Mouse (Mus musculus): ENCODE data around the gene Kctd6. TPM values are rescaled to one million over a fixed set of nuclear protein-coding genes. Genes with fewer than 3 reads are reported as not detected.

Kctd6 gene
- polyA plus RNA-seq (2012; rRNA removed; ENCODE audit: low replicate concordance), result 10.2 and 14.4 TPM in 2 replicates

DNA sequence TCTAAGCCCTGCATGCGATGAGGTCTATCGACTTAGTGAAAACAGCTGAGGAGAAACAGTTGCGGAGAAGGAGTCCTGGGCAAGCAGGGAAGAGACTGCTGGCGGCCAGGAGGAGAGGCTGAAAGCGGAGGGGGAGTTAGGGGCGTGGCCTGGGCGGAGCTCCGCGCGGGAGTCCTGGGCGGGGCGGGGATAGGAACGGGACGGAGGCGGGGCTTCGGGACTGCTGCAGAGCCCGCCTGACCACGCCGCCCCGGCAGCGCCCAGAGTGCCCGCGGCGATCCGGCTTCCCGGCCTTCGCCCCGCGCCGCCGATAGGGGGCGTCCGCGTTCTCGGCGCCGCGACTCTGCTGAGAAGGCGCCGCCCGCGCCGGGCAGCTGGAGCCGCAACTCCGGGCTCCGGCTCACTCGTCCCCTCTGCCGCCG is at the start of gene Kctd6:
TSS of gene Kctd6 (plus strand) at position 338 of the 422 bp plus-strand sequence.

DNA sequence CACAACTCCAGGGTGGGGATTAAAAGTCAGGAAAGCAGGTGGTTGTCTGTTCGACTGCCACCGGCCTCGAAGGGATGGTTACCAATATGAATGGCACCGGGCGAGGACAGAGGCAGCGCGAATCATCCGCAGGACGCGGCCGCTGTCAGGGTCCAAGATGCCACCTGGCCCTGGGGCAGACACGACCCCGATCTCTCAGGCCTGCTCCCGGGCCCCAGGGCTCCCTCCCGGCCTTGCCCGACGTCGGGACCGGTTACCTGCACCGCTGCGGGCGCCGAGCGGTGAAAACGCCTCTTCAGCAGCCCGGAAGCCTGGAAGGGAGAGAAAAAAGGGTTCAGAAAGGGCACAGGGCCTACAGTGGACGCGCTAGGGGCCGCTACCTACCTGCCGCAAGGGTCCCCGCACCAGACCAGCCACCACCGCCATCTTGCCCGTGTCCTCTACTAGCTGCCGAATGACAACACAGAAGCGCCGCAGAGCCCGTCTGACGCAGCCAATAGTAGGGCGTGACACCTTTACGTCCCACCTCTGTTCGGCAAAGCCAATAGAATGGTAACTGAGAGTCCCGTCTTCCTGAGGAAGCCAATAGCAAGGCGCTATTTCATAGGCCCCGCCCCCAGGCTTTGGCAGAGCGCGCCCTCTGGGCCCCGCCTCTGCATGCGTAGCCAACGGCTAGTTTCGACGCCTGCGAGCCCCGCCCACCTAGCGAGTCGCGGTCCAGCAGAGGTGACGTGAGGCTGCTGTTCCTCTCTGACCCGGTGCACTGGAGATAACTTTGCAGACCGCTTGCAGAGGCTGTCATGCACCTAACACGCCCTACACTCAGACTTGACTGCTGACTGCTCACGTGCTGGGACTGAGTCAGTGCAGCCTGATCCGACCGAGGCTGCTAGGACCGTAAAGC is 41.2 kb upstream of the Kctd6 start, which contains the start of gene Pdhb:
TSS of gene Pdhb (minus strand) at position 519 of the 904 bp plus-strand sequence.

DNA sequence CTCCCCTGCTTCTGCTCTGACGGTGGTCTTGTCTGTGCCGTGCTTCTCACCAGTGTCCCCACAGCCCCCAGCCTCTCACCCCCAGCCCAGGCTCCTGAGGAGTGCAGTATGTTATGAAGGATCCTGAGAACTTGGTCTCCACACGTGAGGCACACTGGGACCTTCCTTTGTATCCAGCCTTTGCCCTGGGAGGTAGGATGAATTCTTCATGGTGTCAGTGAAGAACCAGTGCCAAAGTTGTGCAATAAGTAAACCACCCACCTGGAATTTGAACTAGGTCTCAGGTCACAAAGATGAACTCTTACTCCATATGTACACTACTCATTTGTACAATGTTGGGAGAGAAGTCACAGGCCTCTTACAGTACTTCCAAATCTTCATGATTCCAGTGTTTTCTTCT is 45.2 kb downstream of the Kctd6 start, which contains the start of gene Acox2:
TSS of gene Acox2 (minus strand) at position 188 of the 400 bp plus-strand sequence.

Other genes starting within 250 kb of the Kctd6 start
- 0.59 and 2.8 TPM in 2 replicates for gene Dnase1l3, start 219.6 kb upstream of the Kctd6 start, polyA plus RNA-seq (2012; rRNA removed; ENCODE audit: low replicate concordance)
- gene Abhd6, start 211.2 kb upstream of the Kctd6 start, polyA plus RNA-seq (2012; rRNA removed; ENCODE audit: low replicate concordance), result 30.3 and 36.4 TPM in 2 replicates
- gene Rpp14, start 133.8 kb upstream of the Kctd6 start, polyA plus RNA-seq (2012; rRNA removed; ENCODE audit: low replicate concordance), result 12.8 and 13.7 TPM in 2 replicates
- gene Pxk, start 115.9 kb upstream of the Kctd6 start, polyA plus RNA-seq (2012; rRNA removed; ENCODE audit: low replicate concordance), result 24.7 and 36.2 TPM in 2 replicates
- gene Pdhb, start 41.1 kb upstream of the Kctd6 start, polyA plus RNA-seq (2012; rRNA removed; ENCODE audit: low replicate concordance), result 170 and 245 TPM in 2 replicates
- gene Acox2, start 45.2 kb downstream of the Kctd6 start, polyA plus RNA-seq (2012; rRNA removed; ENCODE audit: low replicate concordance), result 2.1 and 7.0 TPM in 2 replicates
- gene Fam107a, start 103.9 kb downstream of the Kctd6 start, polyA plus RNA-seq (2012; rRNA removed; ENCODE audit: low replicate concordance), result 1.1 and 6.1 TPM in 2 replicates
- gene Oit1, start 164.6 kb downstream of the Kctd6 start, polyA plus RNA-seq (2012; rRNA removed; ENCODE audit: low replicate concordance), result 0.09 and 7.8 TPM in 2 replicates

Data from subcutaneous adipose tissue, adult 2 months (tissue).